Mouse (Mus musculus) ES-E14 (cell line): Measurements from ENCODE around the gene Ppp2r3a.

ENCODE experiments used
- CHD2 ChIP-seq: IDR thresholded peaks from 2 replicates; pipeline ENCODE4 v1.6.1; 2014; ENCODE audit warnings: mild to moderate bottlenecking, low read depth, low read length, inconsistent platforms
- HCFC1 ChIP-seq: IDR thresholded peaks from 2 replicates; pipeline ENCODE4 v1.6.1; 2012; ENCODE audit warnings: low read length, inconsistent platforms, borderline replicate concordance; ENCODE audit not compliant: insufficient read depth
- MAFK ChIP-seq: IDR thresholded peaks from 2 replicates; pipeline ENCODE4 v1.6.1; 2014; ENCODE audit warnings: mild to moderate bottlenecking, low read depth, low read length, inconsistent platforms; ENCODE audit not compliant: insufficient read depth
- ZC3H11A ChIP-seq: IDR thresholded peaks from 2 replicates; pipeline ENCODE4 v1.6.1; 2012; ENCODE audit warnings: low read depth, mild to moderate bottlenecking, inconsistent platforms, low read length, borderline replicate concordance
- ZNF384 ChIP-seq: IDR thresholded peaks from 2 replicates; pipeline ENCODE4 v1.6.1; 2012; ENCODE audit warnings: low read depth, low read length, inconsistent platforms

GRCm38 (mm10) chr9:101280867-101281266 is 29.3 kb upstream of the Ppp2r3a start:
- TF ChIP-seq HCFC1 (no peak), CHD2 (no peak), ZC3H11A (no peak), ZNF384 (no peak), MAFK (no peak)
